Mouse (Mus musculus): ENCODE results near the gene Rps11.

DNA sequence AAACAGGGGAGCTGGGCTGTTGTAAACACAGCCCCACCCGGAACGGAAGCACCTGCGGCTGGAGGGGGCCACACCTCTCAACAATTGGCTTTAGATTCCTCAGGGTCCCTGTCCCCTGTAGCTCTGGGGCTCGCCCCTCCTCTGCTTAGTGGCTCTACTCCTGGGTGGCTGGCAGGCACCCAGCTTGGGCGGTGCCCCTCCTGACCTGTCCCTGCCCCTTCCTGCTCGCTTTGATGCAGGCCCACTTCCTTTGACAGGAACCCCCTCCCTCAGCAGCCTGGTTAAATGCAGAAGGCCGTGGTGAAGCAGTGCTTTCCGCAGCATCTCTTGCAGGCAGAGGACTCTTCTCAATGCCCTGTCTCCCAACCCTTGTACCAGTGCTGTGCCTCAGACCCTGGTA is 2.8 kb downstream of the Rps11 start:
- no peak for TF ChIP-seq CTCF (IDR thresholded peaks at IDR 0.05; ENCODE audit: low read depth, low read length)
- no peak for TF ChIP-seq POLR2A (IDR thresholded peaks at IDR 0.05; ENCODE audit: insufficient read depth, low read length)
